In the genomic region with DNA sequence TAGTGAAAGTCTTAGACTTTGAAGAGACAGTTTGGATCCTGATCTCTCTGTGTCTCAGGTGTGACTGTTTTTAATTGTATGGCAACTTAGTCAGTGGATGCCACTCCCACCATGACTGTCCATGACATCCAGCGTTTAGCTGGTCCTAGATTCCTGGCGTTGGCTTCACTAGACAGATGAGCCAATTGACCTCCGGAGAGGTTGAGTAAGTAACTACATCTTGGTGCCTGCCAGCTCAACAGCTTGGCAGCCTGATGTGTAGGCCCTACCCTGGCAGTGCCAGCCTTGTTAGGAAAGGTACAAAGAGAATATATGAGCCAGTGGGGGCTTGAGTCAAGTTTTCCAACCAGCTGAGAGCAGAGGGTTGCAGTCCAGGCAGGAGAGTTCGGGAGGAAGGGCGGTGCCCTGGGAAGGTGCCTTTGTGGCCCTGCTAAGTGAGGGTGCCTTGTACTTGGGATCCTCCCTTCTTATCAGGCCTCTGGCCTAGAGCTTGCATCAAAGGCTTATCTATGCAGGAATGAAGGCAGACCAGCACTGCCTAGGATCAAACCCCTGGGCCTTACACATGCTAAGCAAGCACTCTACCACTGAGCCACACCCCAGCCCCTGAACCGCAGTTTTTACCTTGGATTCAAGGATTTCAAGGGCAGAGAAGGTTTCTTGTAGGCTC, we compare ENCODE assay signal across 16 mouse cellular contexts. TPM values are rescaled to one million over a fixed set of nuclear protein-coding genes. Genes with fewer than 3 reads are reported as not detected.
A peak's percentile ranks its signal among the peaks of the same experiment; 100 is the strongest.
DNase-seq lines count a peak whose midpoint lies in the region; ATAC-seq lines count a peak whose summit lies in the region.
"Had no signal": no experiment of that assay in that cellular context is flagged by ENCODE, and none has a peak within 500 bp of the region (broad histone marks: within the 10 kb centered on the region; RNA-seq: fewer than 3 reads in every experiment).

No protein-coding gene starts in this region.

- ATAC-seq in midbrain, embryonic 11.5 days (ENCODE audit: low FRiP score), result no peak
- ATAC-seq in midbrain, embryonic 15.5 days (replicated peaks), result no peak
- peak; percentile 57 for ATAC-seq in erythroblast, adult 5-6 weeks (replicated peaks; ENCODE audit: low FRiP score, poor library complexity, severe bottlenecking)
- ATAC-seq in liver, embryonic 15.5 days (ENCODE audit: insufficient read depth), result peak; percentile 94
- ATAC-seq in midbrain, embryonic 14.5 days (ENCODE audit: low FRiP score, low TSS enrichment), result no peak
- ATAC-seq: forebrain, postnatal 0 days had no signal

- peak; percentile 45 for DNase-seq in midbrain, embryonic 11.5 days (ENCODE audit: low spot score, missing footprints)
- DNase-seq in frontal cortex, postnatal 25 days (ENCODE audit: low spot score in 2 of 2), result no peak
- DNase-seq in thymus, postnatal 4 days, result no peak
- DNase-seq in midbrain, embryonic 14.5 days, result no peak
- DNase-seq: cerebellum, postnatal 36 days; forebrain, postnatal 0 days; heart, adult 18-20 months; heart, postnatal 14 days; kidney, postnatal 14 days; left cerebral cortex, postnatal 4 days; thymus, postnatal 14 days had no signal

- no peak overlapping the region for H3K4me3 ChIP-seq in midbrain, embryonic 11.5 days (ENCODE audit: low read depth, low read length)
- no peak overlapping the region for H3K4me3 ChIP-seq in midbrain, embryonic 15.5 days
- no peak overlapping the region for H3K4me3 ChIP-seq in liver, embryonic 15.5 days (replicated peaks)
- H3K4me3 ChIP-seq in midbrain, embryonic 14.5 days (replicated peaks; ENCODE audit: low read depth, low read length), result no peak overlapping the region
- H3K4me3 ChIP-seq: embryonic facial prominence, embryonic 13.5 days had no signal

- no peak overlapping the region for H3K27ac ChIP-seq in midbrain, embryonic 11.5 days (ENCODE audit: low read depth, low read length)
- no peak overlapping the region for H3K27ac ChIP-seq in midbrain, embryonic 15.5 days
- peak overlapping the region; percentile 55 for H3K27ac ChIP-seq in liver, embryonic 15.5 days (replicated peaks)
- H3K27ac ChIP-seq in midbrain, embryonic 14.5 days (replicated peaks; ENCODE audit: low read depth, low read length), result no peak overlapping the region
- H3K27ac ChIP-seq: embryonic facial prominence, embryonic 13.5 days; macrophage had no signal

- no peaks in the 10 kb centered on the region for H3K27me3 ChIP-seq in midbrain, embryonic 11.5 days (ENCODE audit: control insufficient read depth, insufficient read depth, low read length)
- H3K27me3 ChIP-seq in midbrain, embryonic 15.5 days (replicated peaks), result no peaks in the 10 kb centered on the region
- no peaks in the 10 kb centered on the region for H3K27me3 ChIP-seq in liver, embryonic 15.5 days
- H3K27me3 ChIP-seq in midbrain, embryonic 14.5 days (ENCODE audit: control insufficient read depth, insufficient read depth, low read length), result no peaks in the 10 kb centered on the region

- no peak overlapping the region for H3K9ac ChIP-seq in midbrain, embryonic 11.5 days (ENCODE audit: low read length)
- H3K9ac ChIP-seq in midbrain, embryonic 15.5 days, result no peak overlapping the region
- H3K9ac ChIP-seq in liver, embryonic 15.5 days, result no peak overlapping the region
- no peak overlapping the region for H3K9ac ChIP-seq in midbrain, embryonic 14.5 days (replicated peaks; ENCODE audit: low read length)
- H3K9ac ChIP-seq: embryonic facial prominence, embryonic 13.5 days; forebrain, postnatal 0 days had no signal

- no peaks in the 10 kb centered on the region for H3K9me3 ChIP-seq in midbrain, embryonic 11.5 days (ENCODE audit: control insufficient read depth, low read length)
- no peaks in the 10 kb centered on the region for H3K9me3 ChIP-seq in midbrain, embryonic 15.5 days
- H3K9me3 ChIP-seq in liver, embryonic 15.5 days (replicated peaks), result no peaks in the 10 kb centered on the region
- no peaks in the 10 kb centered on the region for H3K9me3 ChIP-seq in midbrain, embryonic 14.5 days (ENCODE audit: control insufficient read depth, low read length)
- H3K9me3 ChIP-seq: embryonic facial prominence, embryonic 13.5 days had no signal

- H3K36me3 ChIP-seq in midbrain, embryonic 11.5 days (ENCODE audit: control insufficient read depth, insufficient read depth, low read length), result no peaks in the 10 kb centered on the region
- H3K36me3 ChIP-seq in midbrain, embryonic 15.5 days (replicated peaks), result no peaks in the 10 kb centered on the region
- H3K36me3 ChIP-seq in liver, embryonic 15.5 days (replicated peaks), result no peaks in the 10 kb centered on the region
- no peaks in the 10 kb centered on the region for H3K36me3 ChIP-seq in midbrain, embryonic 14.5 days (ENCODE audit: control insufficient read depth, insufficient read depth, low read length)
- H3K36me3 ChIP-seq: embryonic facial prominence, embryonic 13.5 days had no signal

- H3K4me2 ChIP-seq in midbrain, embryonic 11.5 days, result no peak overlapping the region
- no peak overlapping the region for H3K4me2 ChIP-seq in midbrain, embryonic 15.5 days
- H3K4me2 ChIP-seq in liver, embryonic 15.5 days, result peak overlapping the region; percentile 30
- no peak overlapping the region for H3K4me2 ChIP-seq in midbrain, embryonic 14.5 days (ENCODE audit: low read length)
- H3K4me2 ChIP-seq: embryonic facial prominence, embryonic 13.5 days had no signal

- peaks cover 14% of the 10 kb centered on the region for H3K4me1 ChIP-seq in midbrain, embryonic 11.5 days (ENCODE audit: control insufficient read depth, insufficient read depth, low read length)
- peaks cover 13% of the 10 kb centered on the region for H3K4me1 ChIP-seq in midbrain, embryonic 15.5 days
- H3K4me1 ChIP-seq in liver, embryonic 15.5 days (replicated peaks), result peaks cover 24% of the 10 kb centered on the region
- peaks cover 17% of the 10 kb centered on the region for H3K4me1 ChIP-seq in midbrain, embryonic 14.5 days (ENCODE audit: control insufficient read depth, insufficient read depth, low read length)
- H3K4me1 ChIP-seq: embryonic facial prominence, embryonic 13.5 days had no signal

- WGBS in midbrain, embryonic 11.5 days, result 88% methylated on average over 6 of the region's 6 CpGs
- 86% methylated on average over 6 of the region's 6 CpGs for WGBS in midbrain, embryonic 15.5 days
- 59% methylated on average over 6 of the region's 6 CpGs for WGBS in liver, embryonic 15.5 days (ENCODE audit: insufficient replicate concordance)
- 93% methylated on average over 6 of the region's 6 CpGs for WGBS in midbrain, embryonic 14.5 days

RNA-seq across cellular contexts. Expression of a gene that starts 11.8 kb away (rescaled TPM):
- polyA plus RNA-seq in midbrain, embryonic 11.5 days (2014; fragmentation: Nextera tagmentation; extraction: Ambion mirVana), result 0.69 and 0.85 TPM in 2 replicates
- polyA plus RNA-seq in midbrain, embryonic 15.5 days (2015; fragmentation: Nextera tagmentation; extraction: Ambion mirVana), result 1.1 TPM in 2 replicates
- not detected in 2 replicates for total RNA-seq in erythroblast, adult 5-6 weeks (2015; ENCODE audit: low replicate concordance)
- not detected in 2 replicates for total RNA-seq in erythroblast, adult 5-6 weeks (2017; ENCODE audit: low replicate concordance)
- 0.94 and 2.0 TPM in 2 replicates for polyA plus RNA-seq in liver, embryonic 15.5 days (2015; fragmentation: Nextera tagmentation; extraction: Ambion mirVana)
- 0.92 and 1.3 TPM in 2 replicates for polyA plus RNA-seq in midbrain, embryonic 14.5 days (2014; fragmentation: Nextera tagmentation; extraction: Ambion mirVana)
- polyA plus RNA-seq: macrophage had no signal

Comparison
In these comparisons a context has a peak if more than half of its experiments do, and no peak if none do; other contexts are left out.
1. ATAC-seq: peak in erythroblast, adult 5-6 weeks (single experiment) and liver, embryonic 15.5 days (single experiment); none in midbrain, embryonic 11.5 days (single experiment), midbrain, embryonic 15.5 days (single experiment) and midbrain, embryonic 14.5 days (single experiment).